Mouse (Mus musculus): ENCODE results near the gene Nrxn1. TPM values are rescaled to one million over a fixed set of nuclear protein-coding genes. Genes with fewer than 3 reads are reported as not detected.

Gene Nrxn1
- total RNA-seq, 2 experiments from 2014 or later = 0.91 to 1.2 TPM

GRCm38 (mm10) chr17:90809197-90810163 is 283.4 kb downstream of the Nrxn1 start:
- DNase-seq = peak; percentile 66

DNA sequence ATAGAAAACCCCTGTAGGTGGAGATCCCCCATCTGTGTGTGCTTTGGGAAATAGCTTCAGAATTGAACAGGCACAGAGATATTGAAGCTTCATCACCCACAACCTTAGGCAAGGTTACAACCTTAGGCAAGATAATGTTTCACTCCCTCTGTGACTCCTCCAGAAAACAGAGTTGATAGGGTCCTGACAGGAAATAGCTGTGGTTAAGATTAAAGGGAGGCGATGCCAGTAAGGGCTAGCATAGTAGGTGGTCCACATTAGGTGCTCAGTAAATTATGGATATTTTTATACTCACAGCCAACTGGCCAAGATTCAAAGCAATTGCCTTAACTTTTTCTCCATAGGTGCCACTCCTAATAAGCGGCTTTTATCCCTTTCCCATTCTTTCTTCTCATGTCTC is 284.6 kb downstream of the Nrxn1 start:
- no peak for DNase-seq

GRCm38 (mm10) chr17:90807199-90807598 is 285.7 kb downstream of the Nrxn1 start:
- DNase-seq = no peak

GRCm38 (mm10) chr17:90798689-90799088 is 294.2 kb downstream of the Nrxn1 start:
- no peak for DNase-seq

GRCm38 (mm10) chr17:90797659-90798288 is 295.1 kb downstream of the Nrxn1 start:
- no peak for DNase-seq

DNA sequence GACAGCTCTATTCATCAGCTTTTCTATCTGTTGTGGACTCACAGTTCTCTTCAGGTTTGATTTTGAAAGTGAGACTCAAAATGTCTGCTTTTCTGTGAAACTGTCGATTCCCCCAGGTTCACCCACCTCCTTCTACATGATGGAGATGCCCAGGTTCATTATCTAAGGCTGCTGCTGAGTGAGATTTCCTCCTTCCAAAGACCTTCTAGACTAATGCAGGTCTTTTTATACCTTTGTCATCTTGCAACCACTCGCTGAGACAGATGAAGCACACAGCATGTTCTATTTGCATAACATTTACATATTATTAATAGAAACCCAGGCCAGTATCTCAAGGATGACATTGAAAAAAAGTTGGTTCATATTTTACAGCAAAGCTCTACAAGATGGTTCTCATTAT is 295.9 kb downstream of the Nrxn1 start:
- no peak for DNase-seq

- no peak for DNase-seq
Observed at GRCm38 (mm10) chr17:90788491-90789127, 304.3 kb downstream of the Nrxn1 start.

- no peak for DNase-seq
Observed at GRCm38 (mm10) chr17:90788040-90788439, 304.8 kb downstream of the Nrxn1 start.

DNA sequence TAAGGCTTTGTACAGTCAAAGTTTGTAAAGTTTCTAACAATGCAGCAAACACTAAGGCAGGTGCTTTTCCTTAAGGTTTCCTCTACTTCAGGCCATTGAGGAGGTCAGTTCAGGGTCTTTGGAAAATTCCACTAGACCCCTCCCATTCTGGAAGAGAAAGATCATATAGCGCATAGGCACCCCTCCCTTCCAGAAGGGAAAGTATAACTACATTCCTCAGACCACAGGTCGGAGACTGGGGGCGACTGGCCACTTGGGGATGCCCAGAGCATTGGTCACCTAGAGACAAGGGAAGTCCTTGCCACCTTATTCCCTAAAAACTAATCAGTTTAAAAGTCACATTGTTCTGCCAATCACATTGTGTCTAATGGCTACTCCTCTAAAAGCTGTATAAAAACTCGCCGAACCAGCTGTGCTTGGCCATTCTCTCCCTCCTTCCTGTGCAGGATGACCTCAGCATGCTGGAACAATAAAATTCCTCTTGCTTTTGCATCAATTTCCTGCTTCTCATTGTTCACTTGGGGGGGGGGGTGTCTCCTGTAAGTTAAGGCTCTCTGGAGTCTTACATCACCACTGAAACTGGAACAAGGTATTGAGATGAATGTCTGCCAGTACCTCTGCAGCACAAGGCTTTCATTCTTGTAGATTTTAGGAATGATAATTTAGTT is 305.6 kb downstream of the Nrxn1 start:
- DNase-seq = no peak

DNA sequence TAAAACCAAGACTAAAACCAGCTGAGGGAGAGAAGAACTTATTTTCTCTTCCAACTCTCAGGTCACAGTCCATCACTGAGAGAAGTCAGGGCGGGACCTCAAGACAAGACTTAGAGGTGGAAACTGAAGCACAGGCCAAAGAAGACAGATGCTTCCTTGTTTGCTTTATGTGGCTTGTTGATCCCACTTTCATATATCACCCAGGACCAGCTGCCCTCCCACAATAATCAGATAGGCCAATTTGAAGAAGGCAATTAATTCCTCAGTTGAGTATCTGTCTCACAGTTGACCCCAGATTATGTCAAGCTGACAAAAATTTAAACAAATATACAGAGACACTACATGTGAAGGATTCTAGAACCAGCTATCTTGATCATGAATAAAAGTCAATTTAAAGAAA is 312.4 kb downstream of the Nrxn1 start:
- no peak for DNase-seq

DNA sequence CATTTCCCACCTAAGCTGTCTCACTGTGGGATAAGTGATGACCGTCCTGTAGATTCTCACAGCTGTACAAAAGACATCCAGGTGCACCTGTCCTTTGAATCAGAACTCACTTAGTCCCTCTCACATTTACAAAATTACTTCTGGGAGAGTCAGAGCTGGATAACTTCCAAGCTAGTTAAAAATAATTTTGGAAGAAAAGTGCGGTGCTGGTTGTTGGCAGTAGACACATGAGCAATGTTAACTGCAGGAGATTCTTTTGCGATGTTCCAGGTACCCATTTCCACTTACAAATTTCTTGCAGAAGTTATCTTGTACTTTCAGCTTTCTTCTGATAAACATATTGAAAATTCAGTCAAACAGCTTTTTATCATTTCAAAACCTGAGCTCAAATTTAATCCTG is 317.5 kb downstream of the Nrxn1 start:
- DNase-seq = no peak

- DNase-seq = peak; percentile 7
Observed at GRCm38 (mm10) chr17:90773233-90773632, 319.6 kb downstream of the Nrxn1 start.

GRCm38 (mm10) chr17:90768216-90768615 is 324.7 kb downstream of the Nrxn1 start:
- DNase-seq = no peak

GRCm38 (mm10) chr17:90727124-90727523 is 365.7 kb downstream of the Nrxn1 start:
- DNase-seq = no peak

DNA sequence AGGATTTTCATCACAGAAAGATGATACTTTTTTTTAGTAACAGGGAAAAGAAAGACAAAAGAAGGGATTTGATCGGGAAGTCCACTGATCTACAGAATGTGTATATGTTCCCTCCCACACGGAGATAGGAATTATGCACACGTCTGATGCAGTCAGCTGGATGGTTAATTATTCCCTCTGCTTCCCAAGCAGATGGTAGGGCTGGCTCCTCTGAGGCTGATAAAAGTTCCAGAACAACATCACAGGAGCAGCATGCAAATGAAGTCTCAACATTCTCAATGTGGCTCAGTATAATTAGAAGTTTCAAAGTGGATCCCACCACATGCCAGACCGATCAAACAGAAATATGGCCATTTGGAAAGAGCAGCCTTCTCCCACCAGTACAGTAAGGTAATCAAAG is 388.1 kb downstream of the Nrxn1 start:
- DNase-seq = no peak

GRCm38 (mm10) chr17:90702626-90703025 is 390.2 kb downstream of the Nrxn1 start:
- no peak for DNase-seq

- no peak for DNase-seq
Observed at GRCm38 (mm10) chr17:90696071-90696800, 396.6 kb downstream of the Nrxn1 start.

DNA sequence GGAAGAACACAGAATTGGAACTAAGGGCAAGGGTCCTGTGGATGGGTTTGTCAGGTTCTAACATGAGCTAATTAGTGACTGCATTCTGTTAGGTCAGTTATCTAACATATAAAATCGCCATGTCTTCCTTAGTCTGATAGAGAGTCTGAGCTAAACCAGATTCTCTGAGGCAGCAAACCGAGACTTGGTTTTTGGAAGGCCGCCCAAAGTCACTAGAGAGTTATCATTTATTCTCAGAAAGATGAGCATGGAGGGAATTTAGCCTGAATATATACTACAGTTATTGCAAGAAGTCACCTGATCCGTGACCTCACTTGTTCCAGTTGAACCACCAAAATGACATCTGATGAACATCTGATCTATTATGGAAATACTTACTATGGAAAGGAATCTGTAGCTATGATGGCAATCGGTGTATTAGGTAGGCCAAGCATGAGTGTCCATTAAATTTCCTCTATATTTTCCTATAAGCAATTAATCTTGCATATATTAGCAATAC is 397.7 kb downstream of the Nrxn1 start:
- DNase-seq = no peak

DNA sequence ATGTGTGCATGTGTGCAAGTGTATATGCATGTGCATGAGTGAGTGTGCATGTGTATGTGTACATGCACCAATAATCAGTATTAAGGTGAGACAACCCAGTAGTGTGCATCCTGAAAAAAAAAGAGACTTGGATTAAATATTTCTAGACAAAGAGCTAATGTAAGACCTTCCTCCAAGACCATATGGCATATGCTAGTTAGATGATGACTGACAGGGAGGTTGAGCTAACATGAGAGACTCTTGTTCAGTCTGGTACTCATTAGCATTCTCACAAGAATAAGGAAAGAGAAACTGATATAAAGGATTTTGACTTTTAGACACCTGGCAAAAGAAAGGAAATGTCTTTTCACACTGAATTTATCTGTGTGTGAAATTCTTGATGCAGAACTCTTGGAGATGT is 408.7 kb downstream of the Nrxn1 start:
- no peak for DNase-seq

GRCm38 (mm10) chr17:90681019-90681418 is 411.9 kb downstream of the Nrxn1 start:
- DNase-seq = no peak

DNA sequence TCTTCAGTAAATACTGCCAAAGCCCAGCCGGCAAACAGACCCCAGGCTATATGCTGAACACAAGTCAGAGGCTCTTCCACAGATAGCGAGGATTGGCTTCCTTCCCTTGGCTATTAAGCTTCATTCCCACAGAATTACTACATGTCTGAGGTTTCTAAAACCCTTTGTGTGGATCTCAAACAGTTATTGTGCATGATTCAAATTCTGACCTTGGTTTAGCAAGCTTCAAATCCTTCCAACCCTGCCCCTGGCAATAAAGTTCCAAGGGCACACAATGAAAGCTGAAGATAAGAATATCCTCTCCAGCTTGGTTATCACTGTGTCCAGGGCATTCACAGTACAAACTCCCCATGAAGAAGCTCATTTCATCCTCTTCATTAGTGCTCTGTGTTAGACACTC is 416.2 kb downstream of the Nrxn1 start:
- DNase-seq = no peak

GRCm38 (mm10) chr17:90662318-90662717 is 430.6 kb downstream of the Nrxn1 start:
- no peak for DNase-seq

All from heart, postnatal 4 days (tissue).